Mouse (Mus musculus) ovary, postnatal 14 days (tissue): ENCODE measurements around the gene Ptprt.

Experiments used
- DNase-seq: peaks from one replicate; pipeline ENCODE4 v3.0.0; 2022; ENCODE audit warnings: low spot score

Ptprt gene

GRCm38 (mm10) chr2:161941991-161942390 lies 719.0 kb downstream of the Ptprt start:
- DNase-seq: no peak

GRCm38 (mm10) chr2:161907214-161907613 lies 753.7 kb downstream of the Ptprt start:
- no peak for DNase-seq

DNA sequence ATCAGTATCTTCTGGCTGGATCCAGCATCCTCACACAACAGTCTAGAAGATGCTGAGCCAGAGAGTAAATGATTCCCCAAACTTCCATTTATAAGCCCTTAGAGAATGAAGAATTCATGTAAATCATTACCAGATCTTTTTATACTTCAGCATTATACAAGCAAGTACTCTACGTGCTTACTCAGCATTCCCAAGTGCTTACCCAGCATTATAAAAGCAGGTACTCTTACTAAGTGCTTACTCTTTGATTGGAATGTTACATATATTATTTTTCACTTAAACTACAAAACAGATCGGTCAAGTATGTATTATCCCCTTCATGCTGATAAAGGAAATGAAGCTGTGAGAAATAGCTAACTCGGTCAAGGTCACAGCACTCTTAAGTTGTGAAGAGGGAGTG lies 758.8 kb downstream of the Ptprt start:
- no peak for DNase-seq

GRCm38 (mm10) chr2:161884446-161884845 lies 776.5 kb downstream of the Ptprt start:
- no peak for DNase-seq

- no peak for DNase-seq
Observed at GRCm38 (mm10) chr2:161882580-161882979, 778.4 kb downstream of the Ptprt start.

- DNase-seq: no peak
Observed at GRCm38 (mm10) chr2:161880941-161881340, 780.0 kb downstream of the Ptprt start.

GRCm38 (mm10) chr2:161865231-161865630 lies 795.7 kb downstream of the Ptprt start:
- DNase-seq: no peak

- no peak for DNase-seq
Observed at GRCm38 (mm10) chr2:161858813-161859212, 802.1 kb downstream of the Ptprt start.

DNA sequence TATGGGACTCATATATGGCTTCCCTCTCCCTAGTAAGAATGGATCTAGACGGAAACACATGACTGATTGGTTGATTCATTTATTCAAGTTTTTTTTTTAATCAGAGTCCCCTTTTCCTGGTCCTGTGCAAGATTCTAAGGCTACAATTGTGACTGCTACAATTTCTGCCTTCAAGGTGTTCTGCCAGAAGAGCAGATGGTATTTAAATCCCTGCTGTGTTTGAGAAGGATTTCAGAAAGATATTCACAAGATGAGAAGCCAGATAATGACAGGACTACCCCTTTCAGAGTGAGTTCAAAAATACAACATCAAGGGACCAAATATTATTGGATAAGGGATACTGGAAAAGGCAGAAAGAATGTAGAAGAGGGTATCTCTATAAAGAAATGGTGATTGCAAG lies 802.6 kb downstream of the Ptprt start:
- no peak for DNase-seq

GRCm38 (mm10) chr2:161835001-161835400 lies 825.9 kb downstream of the Ptprt start:
- no peak for DNase-seq

- DNase-seq: no peak
Observed at GRCm38 (mm10) chr2:161833846-161834245, 827.1 kb downstream of the Ptprt start.

- no peak for DNase-seq
Observed at GRCm38 (mm10) chr2:161813326-161813725, 847.6 kb downstream of the Ptprt start.

DNA sequence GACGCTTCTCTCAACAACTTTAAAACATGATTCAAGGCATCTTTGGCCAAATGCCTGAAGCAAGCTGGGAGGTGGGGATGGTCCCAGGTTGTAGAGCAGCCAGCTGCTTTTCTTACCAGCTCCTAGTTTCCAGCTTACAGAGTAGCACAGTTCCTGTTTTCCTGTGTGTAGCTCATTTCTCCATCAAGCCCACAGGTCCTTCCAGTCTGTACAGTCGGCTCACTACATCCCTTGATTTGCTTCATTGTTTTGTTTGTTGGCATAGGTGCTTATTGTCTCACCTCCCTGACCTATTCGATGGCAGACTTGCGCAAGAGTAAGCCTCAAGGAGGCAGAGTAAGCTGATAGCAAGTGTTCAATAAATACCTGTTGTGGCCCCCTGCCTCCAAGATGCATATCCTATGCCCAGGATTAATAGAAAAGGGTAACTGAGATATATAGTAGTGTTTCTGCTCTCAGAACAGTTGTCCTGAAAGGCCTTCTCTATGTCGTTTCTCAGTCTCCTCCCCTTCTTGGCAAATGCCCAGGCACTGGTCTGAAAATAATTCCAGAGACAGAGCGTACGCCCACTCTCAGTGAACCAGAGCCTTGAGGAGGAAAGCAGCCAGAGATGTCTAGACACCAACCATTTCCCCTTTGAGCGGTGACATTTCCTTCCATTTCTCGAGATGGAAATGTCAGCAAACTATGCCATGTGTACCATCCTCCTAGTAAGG lies 852.7 kb downstream of the Ptprt start:
- peak; percentile 5 for DNase-seq

GRCm38 (mm10) chr2:161806287-161807007 lies 854.5 kb downstream of the Ptprt start:
- DNase-seq: peak; percentile 2

DNA sequence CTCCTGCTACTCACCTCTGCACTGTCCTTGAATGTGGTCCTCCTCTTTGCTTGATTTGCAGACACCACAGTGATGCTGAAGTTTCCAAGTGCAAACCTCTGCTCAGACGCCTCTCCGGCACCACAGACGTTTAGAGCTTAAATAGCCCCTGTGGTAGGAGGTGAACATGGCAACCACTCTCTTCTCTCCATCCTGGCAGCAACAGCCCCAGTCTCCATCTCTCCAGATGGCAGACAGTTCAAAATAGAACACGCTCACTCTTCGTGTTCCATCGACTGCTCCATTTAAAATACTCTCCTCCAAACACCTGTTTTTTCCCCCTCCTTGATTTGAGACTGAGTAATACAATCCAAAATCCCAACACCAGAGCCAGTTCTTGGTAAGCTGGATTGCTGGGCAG lies 861.0 kb downstream of the Ptprt start:
- DNase-seq: no peak

DNA sequence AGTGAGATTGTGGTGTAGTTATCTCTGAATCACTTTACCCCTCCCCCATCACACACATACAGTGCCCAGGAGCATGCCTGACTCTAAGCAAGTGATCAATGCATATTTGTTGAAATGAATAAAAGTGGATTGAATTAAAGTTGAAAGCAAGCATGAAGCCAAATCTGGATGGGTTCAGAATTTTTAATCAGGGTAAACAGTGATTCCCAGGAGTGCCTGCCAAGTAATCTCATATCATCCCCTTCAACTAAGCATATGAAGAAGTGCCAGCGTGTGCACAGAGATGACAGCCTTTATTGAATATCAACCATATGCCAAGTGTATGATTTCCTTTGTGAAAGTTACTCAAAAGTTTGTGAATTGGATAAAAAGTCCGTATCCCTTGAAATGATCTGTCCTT lies 893.4 kb downstream of the Ptprt start:
- DNase-seq: no peak

DNA sequence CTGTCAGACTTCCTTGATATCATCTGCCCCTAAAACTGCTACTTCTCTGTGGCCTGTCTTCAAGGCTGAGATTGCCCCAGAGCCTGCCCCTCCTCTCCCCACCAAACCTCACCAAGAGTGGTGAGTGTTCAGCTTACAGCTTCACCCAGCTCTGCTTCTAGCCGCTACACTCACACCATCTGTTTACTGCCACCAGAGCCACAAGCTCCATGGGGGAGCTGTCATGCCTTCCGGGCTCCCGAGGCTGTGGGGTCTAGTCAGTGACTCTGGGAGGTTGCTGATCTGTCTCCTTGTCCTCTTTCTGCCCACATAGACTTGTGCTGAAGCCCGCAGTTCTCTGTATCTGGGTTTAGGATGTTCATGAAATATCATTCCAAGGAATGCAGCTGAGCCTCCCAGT lies 947.9 kb downstream of the Ptprt start:
- DNase-seq: no peak

DNA sequence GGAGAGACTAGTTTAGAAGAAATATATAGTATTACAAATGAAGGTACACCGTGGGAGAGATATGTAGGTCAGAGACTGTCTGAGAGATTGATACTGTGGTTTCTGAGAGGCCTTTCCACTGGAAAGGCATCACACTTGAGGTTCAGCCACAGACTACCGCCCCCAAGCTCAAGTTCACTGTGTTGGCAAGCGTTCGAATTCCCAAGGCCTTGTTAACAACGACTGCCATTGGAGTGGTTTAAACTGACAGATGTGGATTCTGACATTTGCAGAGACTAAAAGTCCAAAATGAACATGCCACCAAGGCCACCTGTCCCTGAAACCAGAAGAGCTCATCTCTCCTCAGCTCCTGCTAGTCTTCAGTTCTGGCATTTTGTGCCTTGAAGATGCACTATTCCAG lies 951.6 kb downstream of the Ptprt start:
- no peak for DNase-seq

DNA sequence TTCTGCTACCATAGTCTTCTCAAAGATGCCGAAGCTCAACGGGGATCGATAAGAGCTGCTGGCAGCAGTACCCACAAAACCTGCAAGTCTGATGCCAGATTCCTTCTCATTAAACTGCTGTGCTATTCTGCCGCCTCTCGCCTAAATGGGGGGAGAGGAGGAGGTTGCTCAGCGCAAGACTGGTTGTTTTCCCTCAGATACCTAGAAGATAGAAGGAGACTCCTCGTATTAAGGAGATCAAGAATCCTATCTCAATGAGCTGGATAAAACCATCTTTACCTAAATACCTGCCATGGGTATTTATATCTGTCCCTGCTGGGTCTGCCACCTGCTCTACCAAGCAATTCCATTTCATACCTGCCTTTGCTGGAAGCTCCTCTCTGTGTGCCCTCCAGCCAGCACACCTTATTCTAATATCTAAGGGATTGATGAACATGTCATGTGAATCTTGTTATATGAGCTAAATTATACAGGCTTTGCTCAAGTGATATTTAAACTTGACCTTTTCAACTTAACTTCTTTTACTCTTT lies 954.5 kb downstream of the Ptprt start:
- no peak for DNase-seq

DNA sequence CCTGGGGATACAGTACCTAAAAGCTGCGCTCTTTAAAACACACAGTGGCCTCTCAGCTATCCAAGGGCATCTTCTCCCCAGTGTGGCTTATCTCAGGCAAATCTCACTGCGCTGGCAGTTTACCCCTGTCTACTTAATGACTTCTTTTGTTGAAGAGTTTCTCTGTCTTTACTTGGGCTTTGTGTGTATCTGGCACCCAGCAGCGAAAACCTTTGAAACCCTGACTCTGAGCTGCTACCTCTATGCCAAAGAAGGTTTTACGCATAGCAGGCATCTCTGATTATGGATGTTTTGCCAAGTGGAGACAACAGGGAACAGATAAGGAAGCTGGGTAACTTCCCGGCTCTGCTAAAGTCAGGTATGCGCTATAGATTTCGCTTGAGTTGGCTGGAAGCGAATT lies 956.1 kb downstream of the Ptprt start:
- no peak for DNase-seq

GRCm38 (mm10) chr2:161704410-161704809 lies 956.5 kb downstream of the Ptprt start:
- DNase-seq: peak; percentile 2

DNA sequence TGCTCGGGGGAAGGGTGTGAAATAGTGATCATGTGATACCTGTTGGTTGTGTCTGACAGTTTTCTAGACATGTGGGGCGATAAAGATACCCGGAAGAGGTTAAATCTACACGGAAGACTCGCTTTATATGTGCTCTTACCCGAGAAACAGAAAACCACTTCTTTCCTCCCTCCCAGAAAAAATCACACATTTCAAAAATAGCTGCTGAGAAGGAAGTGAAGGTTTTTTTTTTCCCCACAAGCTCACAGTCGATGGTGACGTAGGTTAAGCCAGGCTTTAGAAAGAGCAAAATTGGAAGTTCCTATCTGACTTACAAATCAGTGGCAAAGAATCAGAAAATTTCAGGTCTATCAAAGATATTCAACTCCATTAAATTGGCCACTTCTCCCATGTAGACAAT lies 965.1 kb downstream of the Ptprt start:
- no peak for DNase-seq

- no peak for DNase-seq
Observed at GRCm38 (mm10) chr2:161668302-161668986, 992.5 kb downstream of the Ptprt start.
